Mouse (Mus musculus) embryonic fibroblast, embryonic 13.5 days (primary cell): ENCODE data around the gene Ep300.

Experiments
- CTCF ChIP-seq: IDR thresholded peaks from 2 replicates; pipeline ENCODE4 v1.5.1; 2011; ENCODE audit warnings: mild to moderate bottlenecking, control low read depth, low read length, moderate library complexity, borderline replicate concordance; ENCODE audit not compliant: insufficient read depth
- POLR2A ChIP-seq: IDR thresholded peaks from 2 replicates; pipeline ENCODE4 v1.6.1; 2011; ENCODE audit warnings: low read depth, mild to moderate bottlenecking, control low read depth, low read length, moderate library complexity

- TF ChIP-seq CTCF (no peak), POLR2A (no peak)
Measured at GRCm38 (mm10) chr15:81680301-81680805, 95.2 kb downstream of the Ep300 start.
